Mouse (Mus musculus): Measurements from ENCODE around the gene LTO1. TPM values are rescaled to one million over a fixed set of nuclear protein-coding genes. Genes with fewer than 3 reads are reported as not detected.

LTO1 gene
- total and polyA plus RNA-seq, 2 experiments from 2014 or later = 18.9 to 19.2 TPM

GRCm38 (mm10) chr7:144938661-144939343 lies 23.9 kb downstream of the LTO1 start:
- peaks cover 34% of the 10 kb centered on the region for H3K27me3 ChIP-seq (ENCODE audit: insufficient read depth, low read length)
- no peak for ATAC-seq (ENCODE audit: low FRiP score)
- H3K36me3 ChIP-seq (ENCODE audit: insufficient read depth, low read length) = 0 out of 2 replicates have a peak, but pooled peaks cover 2% of the 10 kb centered on the region
- peak overlapping the region; percentile 54 for H3K9ac ChIP-seq (replicated peaks; ENCODE audit: low read length, poor library complexity, severe bottlenecking)
- no peak for TF ChIP-seq CTCF (IDR thresholded peaks at IDR 0.05)
- WGBS = under 1% methylated on average over 32 of the region's 32 CpGs
- H3K9me3 ChIP-seq (ENCODE audit: low read length) = no peaks in the 10 kb centered on the region
- no peak for DNase-seq (ENCODE audit: low spot score)
- peaks cover 13% of the 10 kb centered on the region for H3K4me1 ChIP-seq (ENCODE audit: insufficient read depth, low read length)
- peak overlapping the region; percentile 42 for H3K4me3 ChIP-seq (ENCODE audit: low read depth, low read length)
- H3K4me2 ChIP-seq (ENCODE audit: low read depth, low read length, poor library complexity, severe bottlenecking) = peak overlapping the region; percentile 84
- no peak overlapping the region for H3K27ac ChIP-seq (ENCODE audit: low read depth, low read length)

- TF ChIP-seq CTCF (IDR thresholded peaks at IDR 0.05) = peak; percentile 40
- H3K27me3 ChIP-seq (ENCODE audit: insufficient read depth, low read length) = peaks cover 37% of the 10 kb centered on the region
- peak; percentile 44; the same call in 1 of the 2 replicates for ATAC-seq (ENCODE audit: low FRiP score)
- no peak within 1 kb of the TSS; the same call in 1 of the 2 replicates for H3K27ac ChIP-seq (ENCODE audit: low read depth, low read length)
- H3K4me2 ChIP-seq (ENCODE audit: low read depth, low read length, poor library complexity, severe bottlenecking) = peak within 1 kb of the TSS; percentile 84
- H3K4me3 ChIP-seq (ENCODE audit: low read depth, low read length) = peak within 1 kb of the TSS; percentile 42
- H3K9ac ChIP-seq (replicated peaks; ENCODE audit: low read length, poor library complexity, severe bottlenecking) = peak within 1 kb of the TSS; percentile 54
- H3K4me1 ChIP-seq (ENCODE audit: insufficient read depth, low read length) = peaks cover 13% of the 10 kb centered on the region
- under 1% methylated on average over 36 of the region's 45 CpGs for WGBS
- peak; percentile 79 for DNase-seq (ENCODE audit: low spot score)
- no peaks in the 10 kb centered on the region for H3K9me3 ChIP-seq (ENCODE audit: low read length)
- 0 out of 2 replicates have a peak, but pooled peaks cover 2% of the 10 kb centered on the region for H3K36me3 ChIP-seq (ENCODE audit: insufficient read depth, low read length)
These were observed 24.6 kb downstream of the LTO1 start, which contains the start of gene Ccnd1 for GRCm38 (mm10) chr7:144939344-144940002. Ccnd1 (minus strand) TSS chr7:144939925.

GRCm38 (mm10) chr7:144940003-144940571 lies 25.2 kb downstream of the LTO1 start:
- ATAC-seq (ENCODE audit: low FRiP score) = no peak
- H3K36me3 ChIP-seq (ENCODE audit: insufficient read depth, low read length) = no peaks in the 10 kb centered on the region
- H3K27me3 ChIP-seq (ENCODE audit: insufficient read depth, low read length) = peaks cover 37% of the 10 kb centered on the region
- no peaks in the 10 kb centered on the region for H3K9me3 ChIP-seq (ENCODE audit: low read length)
- peak overlapping the region; percentile 84 for H3K4me2 ChIP-seq (ENCODE audit: low read depth, low read length, poor library complexity, severe bottlenecking)
- no peak overlapping the region for H3K27ac ChIP-seq (ENCODE audit: low read depth, low read length)
- no peak for TF ChIP-seq CTCF (IDR thresholded peaks at IDR 0.05)
- WGBS = 0% methylated on average over 20 of the region's 22 CpGs
- H3K4me1 ChIP-seq (ENCODE audit: insufficient read depth, low read length) = peaks cover 13% of the 10 kb centered on the region
- DNase-seq (ENCODE audit: low spot score) = no peak
- H3K9ac ChIP-seq (replicated peaks; ENCODE audit: low read length, poor library complexity, severe bottlenecking) = no peak overlapping the region
- H3K4me3 ChIP-seq (ENCODE audit: low read depth, low read length) = peak overlapping the region; percentile 42

GRCm38 (mm10) chr7:144940585-144940984 lies 25.7 kb downstream of the LTO1 start:
- H3K27me3 ChIP-seq (ENCODE audit: insufficient read depth, low read length) = peaks cover 37% of the 10 kb centered on the region
- WGBS = 2% methylated on average over 11 of the region's 11 CpGs
- H3K36me3 ChIP-seq (ENCODE audit: insufficient read depth, low read length) = no peaks in the 10 kb centered on the region
- peak overlapping the region; percentile 42; the same call in 1 of the 2 replicates for H3K4me3 ChIP-seq (ENCODE audit: low read depth, low read length)
- peak overlapping the region; percentile 84 for H3K4me2 ChIP-seq (ENCODE audit: low read depth, low read length, poor library complexity, severe bottlenecking)
- no peak overlapping the region for H3K9ac ChIP-seq (replicated peaks; ENCODE audit: low read length, poor library complexity, severe bottlenecking)
- H3K27ac ChIP-seq (ENCODE audit: low read depth, low read length) = no peak overlapping the region
- no peaks in the 10 kb centered on the region for H3K9me3 ChIP-seq (ENCODE audit: low read length)
- H3K4me1 ChIP-seq (ENCODE audit: insufficient read depth, low read length) = peaks cover 13% of the 10 kb centered on the region
- no peak for TF ChIP-seq CTCF (IDR thresholded peaks at IDR 0.05)
- DNase-seq (ENCODE audit: low spot score) = no peak
- no peak for ATAC-seq (ENCODE audit: low FRiP score)

- under 1% methylated on average over 39 of the region's 39 CpGs for WGBS
These were observed 26.4 kb downstream of the LTO1 start for GRCm38 (mm10) chr7:144941242-144941831.

More at GRCm38 (mm10) chr7:144941242-144941831, 26.4 kb downstream of the LTO1 start:
- H3K4me2 ChIP-seq (ENCODE audit: low read depth, low read length, poor library complexity, severe bottlenecking) = peak overlapping the region; percentile 93
- peak overlapping the region; percentile 51 for H3K27ac ChIP-seq (ENCODE audit: low read depth, low read length)
- ATAC-seq (ENCODE audit: low FRiP score) (peak; percentile 57), DNase-seq (ENCODE audit: low spot score) (peak; percentile 90)
- H3K4me3 ChIP-seq (ENCODE audit: low read depth, low read length) = peak overlapping the region; percentile 42
- H3K9me3 ChIP-seq (ENCODE audit: low read length) = no peaks in the 10 kb centered on the region
- TF ChIP-seq CTCF (IDR thresholded peaks at IDR 0.05) = 0 out of 2 replicates have a peak, but pooled peaks have one; percentile 1
- peaks cover 37% of the 10 kb centered on the region for H3K27me3 ChIP-seq (ENCODE audit: insufficient read depth, low read length)
- H3K9ac ChIP-seq (replicated peaks; ENCODE audit: low read length, poor library complexity, severe bottlenecking) = peak overlapping the region; percentile 39; the same call in 1 of the 2 replicates
- no peaks in the 10 kb centered on the region for H3K36me3 ChIP-seq (ENCODE audit: insufficient read depth, low read length)
- H3K4me1 ChIP-seq (ENCODE audit: insufficient read depth, low read length) = peaks cover 13% of the 10 kb centered on the region
